Mouse (Mus musculus) gastrocnemius, postnatal 14 days (tissue): Measurements from ENCODE around the gene U2af2. TPM values are rescaled to one million over a fixed set of nuclear protein-coding genes. Genes with fewer than 3 reads are reported as not detected.
A peak's percentile ranks its signal among the peaks of the same experiment; 100 is the strongest.
"Not testable (repeated sequence)": the region's sequence is repeated elsewhere in the genome, so short reads cannot be mapped to it uniquely, and the experiment has no call there.

Experiments used
- DNase-seq: peaks from one replicate; pipeline ENCODE4 v3.0.0; 2021; ENCODE audit warnings: mixed read lengths
- intact Hi-C: fragments of 180-260 bp; cut with DNase I; formaldehyde crosslinking; loops from one replicate; pipeline ENCODE4 v1.15.1; 2025; ENCODE audit warnings: low total_unique reads
- total RNA-seq, 2 experiments: library from RNA; stranded (reverse); gene quantifications; 2 replicates each; pipeline ENCODE4 v1.2.3; 2021

U2af2 gene
- total RNA-seq, 2 experiments from 2014 or later: 52.0 to 62.2 TPM

DNA sequence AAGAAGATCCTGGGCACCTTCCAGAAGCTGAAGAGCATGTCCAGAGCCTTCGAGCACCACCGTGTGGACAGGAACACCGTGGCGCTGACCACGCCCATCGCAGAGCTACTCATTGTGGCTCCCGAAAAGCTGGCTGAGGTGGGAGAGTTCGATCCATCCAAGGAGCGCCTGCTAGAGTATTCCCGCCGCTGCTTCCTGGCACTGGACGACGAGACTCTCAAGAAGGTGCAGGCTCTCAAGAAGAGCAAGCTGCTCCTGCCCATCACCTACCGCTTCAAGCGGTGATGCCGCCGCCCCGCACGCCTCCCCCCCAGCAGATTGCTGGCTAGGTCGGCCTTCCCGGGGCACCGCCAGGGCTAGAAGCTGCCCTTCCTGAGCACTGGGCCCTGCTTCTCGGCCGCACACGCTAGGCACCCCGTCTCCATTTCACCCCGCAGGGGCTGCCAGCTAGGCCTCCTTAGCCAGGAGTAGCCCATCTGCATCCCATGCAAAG lies 1.7 kb upstream of the U2af2 start:
- DNase-seq: peak; percentile 83
- intact Hi-C loops: no loop called here

DNA sequence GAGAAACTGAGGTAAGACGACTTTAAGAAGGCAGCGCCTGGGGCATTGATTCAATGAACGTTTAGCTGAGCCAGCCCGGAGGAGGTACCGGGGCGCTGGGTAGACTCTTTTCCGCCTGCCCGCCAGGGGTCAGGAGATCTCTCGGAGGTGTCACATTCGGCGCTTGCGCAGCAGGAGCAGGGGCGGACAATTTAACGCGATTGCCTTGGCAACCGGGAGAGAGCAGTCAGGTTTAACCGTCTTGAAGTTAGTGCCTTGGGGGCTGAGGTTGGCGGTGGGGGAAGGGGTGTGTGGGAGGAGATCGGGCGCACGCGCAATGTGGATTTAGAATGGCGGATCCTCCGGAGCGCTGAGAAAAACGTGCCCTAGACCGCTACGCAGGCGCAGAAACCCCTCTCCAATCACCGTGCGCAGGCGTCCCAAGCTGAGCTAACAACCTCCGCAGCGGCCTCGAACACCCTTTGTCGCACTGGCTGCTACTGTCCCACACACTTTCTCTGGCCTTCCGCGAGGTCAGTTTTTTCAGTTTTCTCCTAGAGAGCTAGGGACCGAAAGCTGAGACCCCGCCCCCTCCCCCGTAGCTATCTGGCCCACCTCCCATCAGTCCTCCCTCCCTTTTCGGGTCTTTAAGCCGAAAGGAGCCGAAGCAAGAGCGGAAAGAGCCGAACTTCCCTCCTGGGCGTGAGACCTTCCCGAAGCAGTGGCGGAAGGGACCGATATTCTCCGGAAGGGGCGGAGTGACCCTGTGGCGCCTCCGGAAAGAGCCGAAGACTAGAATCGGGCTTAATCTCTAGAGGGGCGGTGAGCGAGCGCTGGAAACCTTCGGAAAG lies 784 bp upstream of the U2af2 start:
- DNase-seq: peak; percentile 98
- intact Hi-C loops: no loop called here

DNA sequence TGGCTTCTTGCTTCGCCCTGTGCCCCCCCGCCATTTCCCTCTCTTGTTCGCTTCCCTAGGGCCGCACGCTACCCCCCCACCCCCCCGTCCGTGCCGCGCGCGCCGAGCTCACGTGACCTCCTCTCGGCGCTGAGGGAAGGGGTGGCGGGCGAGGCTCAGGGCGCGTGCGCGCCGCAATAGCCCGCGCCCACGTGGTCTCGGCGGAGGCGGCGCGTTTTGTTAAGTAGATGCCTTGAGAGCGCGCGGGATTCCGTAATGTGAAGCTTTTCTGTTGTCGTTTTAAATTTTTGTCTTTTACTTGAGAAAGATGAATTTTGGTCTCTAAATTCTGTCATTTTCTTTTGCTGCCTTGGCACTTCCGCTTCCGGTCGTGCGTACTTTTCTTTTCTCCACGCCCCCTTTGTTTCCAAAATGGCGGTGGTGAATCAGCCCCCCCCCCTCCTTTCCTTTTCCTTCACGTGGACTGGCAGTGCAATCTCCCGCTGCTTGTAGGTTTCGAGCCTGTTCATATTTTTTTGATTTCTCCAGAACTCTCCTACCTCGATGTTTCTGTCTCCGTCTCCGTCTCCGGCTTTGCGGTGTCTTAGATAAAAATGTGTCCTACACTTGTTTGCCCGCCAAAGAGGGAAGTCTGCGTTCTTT lies 538 bp downstream of the U2af2 start:
- DNase-seq: no peak
- intact Hi-C loops: no loop called here

DNA sequence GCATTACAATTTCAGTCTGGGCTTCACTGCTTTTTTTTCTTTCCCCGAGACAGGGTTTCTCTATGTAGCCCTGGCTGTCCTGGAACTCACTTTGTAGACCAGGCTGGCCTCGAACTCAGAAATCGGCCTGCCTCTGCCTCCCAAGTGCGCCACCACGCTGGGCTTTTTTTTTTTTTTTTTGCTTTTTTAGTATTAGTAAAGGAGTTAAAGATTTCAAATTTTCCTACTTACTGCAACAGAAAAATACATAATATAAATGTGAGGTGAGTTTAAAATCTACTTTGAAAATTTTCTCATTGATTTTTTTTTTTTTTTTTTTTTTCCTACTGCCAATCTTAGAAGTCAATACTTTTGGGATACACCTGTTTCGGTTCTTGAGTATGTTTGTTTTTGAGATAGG lies 2.9 kb downstream of the U2af2 start:
- intact Hi-C loops: no loop called here

DNA sequence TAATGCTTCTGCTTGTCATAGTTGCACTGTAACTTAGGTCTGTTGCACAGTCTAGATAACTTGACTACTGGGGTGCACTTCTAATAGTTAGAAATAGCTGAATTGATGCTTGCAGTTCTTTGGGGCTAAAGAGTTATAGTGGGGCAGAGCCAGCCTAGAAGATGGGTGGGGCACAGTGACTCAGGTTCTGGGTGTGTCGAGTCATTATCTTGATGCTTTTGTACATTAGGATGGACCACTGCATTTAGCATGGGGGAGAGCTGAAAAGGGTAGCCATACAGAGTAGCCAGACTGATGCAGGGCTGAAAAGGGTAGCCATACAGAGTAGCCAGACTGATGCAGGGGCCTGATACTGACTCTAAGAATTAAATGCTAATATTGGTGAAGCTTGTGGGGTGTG lies 11.6 kb downstream of the U2af2 start:
- intact Hi-C loops: loop anchor here (10.0 kb wide), 1 partner anchor 1449 kb away; the partner anchor contains the start of genes Prpf31 and Tfpt
- no peak for DNase-seq

More for the DNA sequence above, 2.9 kb downstream of the U2af2 start:
- DNase-seq: no peak

DNA sequence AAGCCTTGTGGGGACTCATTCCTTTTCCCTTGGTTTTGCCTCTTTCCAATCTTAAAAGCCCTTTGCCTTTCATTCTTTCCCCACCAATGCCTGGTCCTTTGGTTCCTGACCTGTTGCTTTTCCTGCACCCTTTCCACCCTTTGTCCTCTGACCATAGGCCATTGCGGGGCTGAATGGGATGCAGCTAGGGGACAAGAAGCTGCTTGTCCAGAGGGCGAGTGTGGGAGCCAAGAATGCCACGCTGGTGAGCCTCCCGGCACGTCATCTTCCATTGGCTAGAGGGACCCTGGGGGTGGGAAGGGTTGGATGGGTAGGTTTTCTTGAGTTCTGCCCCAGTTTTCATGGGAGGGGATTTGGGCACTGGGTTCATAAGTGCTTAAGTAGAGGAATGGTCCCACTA lies 13.0 kb downstream of the U2af2 start:
- intact Hi-C loops: loop anchor here (10.0 kb wide), 1 partner anchor 1450 kb away; the partner anchor contains the start of genes Prpf31 and Tfpt

DNA sequence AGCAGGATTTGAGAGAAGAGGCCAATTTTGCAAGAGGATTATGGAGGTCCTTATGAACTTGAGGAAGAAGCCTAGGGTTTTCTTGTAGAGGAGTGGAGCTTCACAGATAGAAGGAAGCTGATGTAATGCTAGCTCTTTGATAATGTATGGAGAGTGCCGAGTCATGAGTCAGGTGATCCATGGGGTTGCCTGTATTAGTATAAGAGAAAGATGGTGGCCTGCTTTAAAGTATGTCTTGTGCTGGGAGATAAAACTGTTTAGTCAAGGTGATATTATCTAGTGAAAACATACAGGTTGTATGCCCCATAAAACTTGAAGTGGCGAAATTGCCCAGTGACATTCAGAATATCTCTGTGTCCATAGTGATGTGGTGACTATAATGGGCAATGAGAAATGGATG lies 15.0 kb downstream of the U2af2 start:
- intact Hi-C loops: loop anchor here (10.0 kb wide), 1 partner anchor 1452 kb away; the partner anchor contains the start of genes Prpf31 and Tfpt
- no peak for DNase-seq

More for the DNA sequence above, 13.0 kb downstream of the U2af2 start:
- no peak for DNase-seq

DNA sequence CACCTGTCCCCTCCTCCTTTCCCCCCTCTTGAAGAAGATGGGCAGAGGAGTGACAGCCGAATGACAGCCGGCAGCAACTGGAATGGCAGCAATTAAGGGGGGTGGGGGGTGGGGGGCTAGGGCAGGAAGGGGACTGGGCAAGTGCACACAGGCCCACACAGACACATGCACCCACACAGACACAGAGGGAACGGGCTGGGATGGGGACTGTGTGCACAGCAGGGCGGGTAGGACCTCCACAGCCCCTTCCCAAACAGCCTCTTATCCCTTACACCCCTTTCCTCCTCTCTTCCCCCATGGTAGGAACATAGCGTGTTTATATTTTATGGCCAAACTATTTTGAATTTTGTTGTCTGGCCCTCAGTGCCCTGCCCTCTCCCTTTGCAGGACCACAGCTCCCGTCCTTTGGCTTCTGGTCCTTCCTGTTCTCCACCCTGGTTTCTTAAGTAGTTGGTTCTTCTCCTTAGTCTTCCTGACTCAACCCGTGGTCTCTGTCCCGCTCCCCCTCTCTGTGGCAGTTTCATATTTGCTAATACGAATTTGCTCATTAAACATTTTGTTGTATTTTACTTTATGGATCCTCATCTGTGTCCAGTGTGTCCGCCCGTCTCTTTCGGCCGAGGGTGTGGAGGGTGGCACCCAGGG lies 17.5 kb downstream of the U2af2 start:
- intact Hi-C loops: loop anchor here (10.0 kb wide), 1 partner anchor 1455 kb away; the partner anchor contains the start of genes Prpf31 and Tfpt

DNA sequence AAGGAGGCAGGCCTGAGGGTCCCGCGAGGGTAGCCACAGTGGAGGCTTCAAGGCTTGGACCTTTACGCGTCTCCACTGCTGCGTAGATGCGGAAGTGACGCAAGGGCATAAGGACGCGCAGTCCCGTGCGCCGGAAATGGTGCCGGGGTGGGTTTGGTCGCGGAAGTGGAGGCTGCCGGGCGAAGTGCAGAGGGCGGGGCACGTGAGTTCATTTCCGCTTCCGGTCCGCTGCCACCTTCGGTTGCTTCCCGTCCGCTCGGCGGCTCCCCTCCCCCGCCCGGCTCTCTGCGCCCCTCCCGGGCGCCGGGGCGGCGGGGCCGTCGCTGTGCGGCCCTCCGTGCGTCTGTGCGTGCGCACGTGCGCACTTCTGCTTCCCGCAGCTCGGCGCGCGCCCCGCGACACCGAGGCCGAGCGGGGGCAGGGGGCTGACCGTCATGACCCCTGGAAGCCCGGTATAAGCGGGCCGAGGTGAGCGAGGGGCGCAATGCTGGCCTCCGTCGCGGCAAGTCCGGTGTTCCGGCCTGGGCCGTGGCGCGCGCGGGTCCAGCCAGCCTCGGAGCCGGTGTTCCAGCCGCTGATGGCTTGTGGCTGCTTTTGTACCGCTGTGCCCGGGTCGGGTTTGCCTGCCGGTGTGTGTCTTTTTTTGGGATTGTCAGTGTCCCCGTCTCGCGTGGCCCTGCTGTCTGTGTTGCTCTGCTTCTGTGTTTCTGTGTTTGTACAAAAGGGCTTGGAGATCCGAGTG lies 18.2 kb downstream of the U2af2 start, which contains the start of gene Epn1:
Epn1 (plus strand) TSS at position 226 of the 742 bp plus-strand sequence.
- DNase-seq: peak; percentile 97
- intact Hi-C loops: no loop called here

More for the DNA sequence above, 17.5 kb downstream of the U2af2 start:
- not testable (repeated sequence) for DNase-seq

DNA sequence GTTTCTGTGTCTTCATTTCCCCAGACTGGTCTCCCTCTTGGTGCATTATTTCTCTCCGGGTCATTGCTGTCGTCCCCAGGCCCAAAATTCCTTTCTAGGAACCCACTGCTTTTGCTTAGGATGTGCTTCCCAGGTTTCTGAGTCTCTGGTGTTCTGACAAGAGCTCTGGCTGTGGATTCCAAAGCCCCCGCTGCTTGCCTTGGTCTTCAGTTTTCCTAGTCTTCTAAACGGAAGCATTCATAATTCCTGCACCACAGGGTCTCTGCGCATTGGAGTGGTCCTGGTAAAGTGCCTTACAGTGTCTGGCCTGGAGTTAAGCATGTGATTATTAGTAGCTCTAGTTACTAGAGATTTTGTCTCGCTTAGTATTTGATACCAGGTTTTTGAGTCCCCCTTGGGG lies 18.9 kb downstream of the U2af2 start:
- DNase-seq: no peak
- intact Hi-C loops: no loop called here

DNA sequence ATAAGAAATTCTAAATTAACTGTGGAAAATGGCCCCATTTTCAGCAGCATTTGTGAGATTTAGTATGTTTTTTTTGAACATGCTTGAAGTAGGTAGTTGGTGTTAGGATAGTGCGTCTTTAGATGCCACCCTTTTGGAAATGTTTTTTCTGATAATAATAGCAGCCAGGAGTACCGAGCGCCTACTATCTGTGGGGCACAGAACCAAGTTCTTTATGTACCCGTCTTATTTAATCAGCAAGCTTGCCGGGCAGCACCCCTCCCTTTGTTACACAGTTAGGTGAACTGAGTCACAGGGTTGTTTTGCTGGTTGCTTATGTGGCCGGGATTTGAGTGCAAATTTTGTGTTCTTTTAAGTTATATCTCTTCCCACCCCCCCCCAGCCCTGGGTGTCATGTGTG lies 19.3 kb downstream of the U2af2 start:
- intact Hi-C loops: no loop called here
- no peak for DNase-seq

DNA sequence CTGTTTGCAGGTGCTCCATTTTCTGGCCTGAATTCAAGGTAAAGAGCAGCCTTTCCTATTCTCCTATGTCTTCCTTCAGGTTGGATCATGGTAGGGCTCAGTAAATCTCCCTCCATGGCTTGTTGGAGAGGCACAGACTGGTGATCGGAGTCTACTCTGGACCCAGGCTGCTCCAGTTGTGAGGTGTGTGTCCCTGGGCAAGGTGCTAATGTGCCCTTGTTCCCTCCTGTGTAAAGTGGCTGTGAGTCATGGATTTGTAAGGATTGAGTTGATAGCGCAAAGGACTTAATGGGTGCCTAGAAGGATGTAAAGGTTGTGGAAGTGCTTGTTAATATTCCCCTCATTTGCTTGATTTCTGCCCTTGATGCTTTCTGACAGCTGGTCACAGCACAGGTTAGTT lies 20.0 kb downstream of the U2af2 start:
- intact Hi-C loops: no loop called here
- DNase-seq: no peak

DNA sequence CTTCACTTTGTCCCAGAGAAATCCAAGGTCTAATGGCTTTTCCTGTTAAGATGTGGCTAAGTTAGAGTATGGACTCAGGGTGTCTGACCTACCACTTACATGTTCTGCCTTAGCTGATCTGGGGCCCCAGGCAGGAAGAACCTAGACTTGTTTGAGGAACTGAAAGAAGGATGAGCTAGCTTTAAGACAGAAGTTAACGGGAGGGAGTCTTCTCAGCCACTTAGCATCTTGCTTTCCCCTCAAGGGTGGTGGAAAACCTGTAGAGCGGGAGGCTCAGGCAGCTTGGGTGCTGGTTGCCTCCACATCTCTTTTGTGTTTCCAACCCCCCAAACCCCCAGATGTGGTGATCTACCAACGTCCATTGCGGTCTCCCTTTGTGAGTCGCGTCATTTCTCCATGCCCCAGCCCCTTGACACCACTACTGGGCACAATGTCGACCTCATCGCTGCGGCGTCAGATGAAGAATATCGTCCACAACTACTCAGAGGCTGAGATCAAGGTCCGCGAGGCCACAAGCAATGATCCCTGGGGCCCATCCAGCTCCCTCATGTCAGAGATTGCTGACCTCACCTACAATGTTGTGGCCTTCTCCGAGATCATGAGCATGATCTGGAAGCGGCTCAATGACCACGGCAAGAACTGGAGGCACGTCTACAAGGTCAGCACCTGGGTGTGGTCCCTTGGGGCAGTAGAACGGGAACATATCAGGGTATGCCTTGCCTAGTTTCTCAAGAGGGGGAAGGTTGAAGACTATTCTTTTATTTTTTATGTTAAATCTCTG lies 21.6 kb downstream of the U2af2 start:
- intact Hi-C loops: no loop called here
- DNase-seq: no peak

DNA sequence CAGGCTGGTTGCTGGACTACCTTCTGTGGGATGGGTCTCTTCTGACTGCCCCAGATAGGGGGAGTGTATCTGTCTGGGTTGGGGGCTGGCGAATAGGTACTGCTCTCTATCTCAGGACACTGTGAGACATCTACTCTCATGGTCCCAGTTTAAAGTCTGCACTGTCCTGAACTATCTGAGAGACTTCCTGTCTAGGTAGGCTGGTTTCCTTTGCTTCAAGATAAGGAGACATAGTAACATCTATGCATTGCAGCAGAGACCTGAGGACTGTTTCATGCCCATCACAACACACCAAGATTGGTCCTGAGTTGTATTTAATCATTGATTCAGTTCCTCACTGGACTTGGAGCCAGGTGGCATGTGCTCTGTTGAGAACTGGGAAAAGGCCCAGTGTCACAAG lies 23.6 kb downstream of the U2af2 start:
- intact Hi-C loops: no loop called here
- no peak for DNase-seq

DNA sequence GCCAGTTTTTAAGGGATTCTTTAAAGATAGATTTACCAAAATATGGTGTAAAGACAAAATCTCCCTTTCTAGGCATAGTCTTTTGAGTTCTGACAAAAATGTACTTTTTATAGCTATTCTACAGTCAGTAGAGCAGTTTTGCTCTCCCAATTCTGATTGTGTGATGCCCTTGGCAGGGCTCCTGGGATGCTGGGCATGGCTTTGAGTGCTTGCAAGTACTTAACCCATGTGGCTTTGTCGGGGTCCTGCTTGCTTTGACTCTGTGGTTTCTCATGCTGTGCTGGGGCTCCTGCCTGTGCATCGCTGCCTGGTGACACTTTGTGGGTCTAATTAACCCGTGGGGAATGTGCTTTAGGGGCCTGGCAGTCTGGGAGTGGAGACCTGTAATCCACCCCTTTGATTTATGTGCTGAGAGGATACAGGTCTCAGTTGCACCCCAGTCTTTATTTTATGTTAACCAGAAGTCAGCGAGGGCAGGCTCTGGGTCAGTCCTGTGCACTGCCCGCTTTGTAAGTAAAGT lies 25.0 kb downstream of the U2af2 start:
- DNase-seq: peak; percentile 45
- intact Hi-C loops: no loop called here

DNA sequence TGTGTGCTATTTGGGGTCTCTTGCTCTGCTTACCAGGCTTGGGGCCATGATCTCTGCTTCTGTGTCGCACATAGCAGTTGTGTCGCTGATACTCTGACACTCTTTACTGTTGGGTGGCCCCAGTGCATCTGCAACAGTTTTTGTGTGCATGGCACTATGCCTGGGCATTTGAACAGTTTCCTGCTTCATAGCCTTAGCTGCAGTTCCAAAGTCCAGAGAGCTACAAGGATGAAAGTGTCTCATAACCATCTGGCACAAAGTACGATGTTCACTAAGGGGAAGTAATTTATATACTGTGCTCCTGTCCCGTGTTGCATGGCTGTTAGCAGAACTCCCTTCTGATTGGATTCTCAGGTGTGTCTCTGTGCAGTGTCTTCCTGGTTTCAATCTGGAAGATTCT lies 25.9 kb downstream of the U2af2 start:
- DNase-seq: no peak
- intact Hi-C loops: no loop called here

DNA sequence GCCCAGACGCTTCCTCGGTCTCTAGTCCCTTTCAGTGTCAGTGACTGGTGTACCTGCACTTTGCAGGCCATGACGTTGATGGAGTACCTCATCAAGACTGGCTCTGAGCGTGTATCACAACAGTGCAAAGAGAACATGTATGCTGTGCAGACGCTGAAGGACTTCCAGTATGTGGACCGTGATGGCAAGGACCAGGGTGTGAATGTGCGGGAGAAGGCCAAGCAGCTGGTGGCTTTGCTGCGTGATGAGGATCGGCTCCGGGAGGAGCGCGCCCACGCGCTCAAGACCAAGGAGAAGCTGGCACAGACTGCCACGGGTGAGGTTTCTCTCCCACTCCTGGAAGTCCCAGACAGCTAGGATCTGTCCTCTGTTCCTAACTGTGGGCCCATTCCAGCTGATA lies 27.9 kb downstream of the U2af2 start:
- DNase-seq: no peak
- intact Hi-C loops: no loop called here

DNA sequence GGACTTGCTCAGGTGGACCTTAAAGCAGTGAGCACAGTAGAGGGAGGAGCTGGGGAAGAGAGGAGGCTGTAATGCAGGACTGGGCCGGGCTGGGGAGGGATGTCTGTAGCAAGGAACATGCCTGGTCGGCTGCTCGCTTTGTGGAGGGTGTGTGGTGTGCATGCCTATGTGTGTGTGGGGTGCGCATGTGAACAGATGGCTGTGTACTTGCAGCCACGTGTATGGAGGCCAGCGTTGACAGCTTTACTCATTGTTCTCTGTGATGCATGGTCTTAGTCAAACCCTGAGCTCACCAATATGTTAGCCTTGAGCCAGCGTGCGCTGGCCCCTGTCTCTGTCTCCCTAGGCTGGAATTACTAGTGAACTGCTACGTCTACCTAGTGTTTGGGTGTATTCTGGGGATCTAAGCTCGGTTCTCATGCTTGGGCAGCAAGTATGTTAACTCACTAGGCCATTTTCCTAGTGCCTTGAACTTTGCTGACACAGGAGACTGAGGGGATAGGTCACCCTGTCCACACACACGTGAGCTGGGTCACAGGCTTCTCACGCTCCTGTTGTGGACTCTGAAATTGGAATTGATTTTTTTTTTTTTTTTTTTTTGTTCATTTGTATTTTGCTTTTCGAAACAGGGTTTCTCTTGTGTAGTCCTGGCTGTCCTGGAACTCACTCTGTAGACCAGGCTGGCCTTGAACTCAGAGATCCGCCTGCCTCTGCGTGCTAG lies 29.2 kb downstream of the U2af2 start:
- intact Hi-C loops: no loop called here
- DNase-seq: no peak
